Mouse (Mus musculus): ENCODE data around the gene Mettl23. TPM values are rescaled to one million over a fixed set of nuclear protein-coding genes. Genes with fewer than 3 reads are reported as not detected.
A peak's percentile ranks its signal among the peaks of the same experiment; 100 is the strongest.
"Not testable (repeated sequence)": the region's sequence is repeated elsewhere in the genome, so short reads cannot be mapped to it uniquely, and the experiment has no call there.

The Mettl23 gene
- polyA plus RNA-seq, 1 experiment from 2014 or later = 59.5 TPM

GRCm38 (mm10) chr11:116880839-116881238 lies 37.8 kb downstream of the Mettl23 start:
- Histone ChIP-seq H3K27ac (no peak overlapping the region), H3K9me3 (replicated peaks) (no peaks in the 10 kb centered on the region)
- WGBS = 77% methylated on average over 7 of the region's 7 CpGs

GRCm38 (mm10) chr11:116881440-116881839 lies 38.4 kb downstream of the Mettl23 start:
- H3K4me3 ChIP-seq = no peak overlapping the region
- H3K9me3 ChIP-seq (replicated peaks) = no peaks in the 10 kb centered on the region
- peaks cover 8% of the 10 kb centered on the region for H3K4me1 ChIP-seq
- no peak for DNase-seq (ENCODE audit: low spot score)
- 84% methylated on average over 5 of the region's 5 CpGs for WGBS
- no peak overlapping the region for H3K27ac ChIP-seq
- no peaks in the 10 kb centered on the region for H3K36me3 ChIP-seq
- peaks cover 20% of the 10 kb centered on the region for H3K27me3 ChIP-seq (ENCODE audit: low read depth, poor library complexity, severe bottlenecking)

More at GRCm38 (mm10) chr11:116880839-116881238, 37.8 kb downstream of the Mettl23 start:
- Histone ChIP-seq H3K27me3 (ENCODE audit: low read depth, poor library complexity, severe bottlenecking) (peaks cover 14% of the 10 kb centered on the region), H3K4me3 (no peak overlapping the region), H3K36me3 (0 out of 2 replicates have a peak, but pooled peaks cover 2% of the 10 kb centered on the region), H3K4me1 (peaks cover 5% of the 10 kb centered on the region)
- no peak for DNase-seq (ENCODE audit: low spot score)

GRCm38 (mm10) chr11:116882446-116882845 lies 39.4 kb downstream of the Mettl23 start:
- Histone ChIP-seq H3K27ac (no peak overlapping the region), H3K4me1 (peaks cover 8% of the 10 kb centered on the region), H3K4me3 (no peak overlapping the region), H3K9me3 (replicated peaks) (no peaks in the 10 kb centered on the region), H3K27me3 (ENCODE audit: low read depth, poor library complexity, severe bottlenecking) (peaks cover 30% of the 10 kb centered on the region), H3K36me3 (no peaks in the 10 kb centered on the region)
- DNase-seq (ENCODE audit: low spot score) = no peak
- WGBS = 78% methylated on average over 10 of the region's 10 CpGs

- Histone ChIP-seq H3K4me1 (peaks cover 8% of the 10 kb centered on the region), H3K9me3 (replicated peaks) (no peaks in the 10 kb centered on the region), H3K27me3 (ENCODE audit: low read depth, poor library complexity, severe bottlenecking) (peaks cover 35% of the 10 kb centered on the region), H3K4me3 (no peak overlapping the region), H3K27ac (no peak overlapping the region), H3K36me3 (no peaks in the 10 kb centered on the region)
- no peak for DNase-seq (ENCODE audit: low spot score)
- WGBS = 88% methylated on average over 6 of the region's 6 CpGs
These were observed 41.0 kb downstream of the Mettl23 start for GRCm38 (mm10) chr11:116884061-116884460.

GRCm38 (mm10) chr11:116885275-116886151 lies 42.4 kb downstream of the Mettl23 start:
- H3K36me3 ChIP-seq = no peaks in the 10 kb centered on the region
- H3K4me3 ChIP-seq = peak overlapping the region; percentile 42
- H3K27ac ChIP-seq = peak overlapping the region; percentile 56; the same call in 1 of the 2 replicates
- peaks cover 20% of the 10 kb centered on the region for H3K4me1 ChIP-seq
- H3K9me3 ChIP-seq (replicated peaks) = no peaks in the 10 kb centered on the region
- peaks cover 35% of the 10 kb centered on the region for H3K27me3 ChIP-seq (ENCODE audit: low read depth, poor library complexity, severe bottlenecking)
- peak; percentile 89 for DNase-seq (ENCODE audit: low spot score)
- WGBS = 2% methylated on average over 28 of the region's 28 CpGs

- no peak overlapping the region for H3K4me3 ChIP-seq
- H3K27ac ChIP-seq = no peak overlapping the region
- 50% methylated on average over 5 of the region's 5 CpGs for WGBS
- peaks cover 35% of the 10 kb centered on the region for H3K27me3 ChIP-seq (ENCODE audit: low read depth, poor library complexity, severe bottlenecking)
- peaks cover 22% of the 10 kb centered on the region for H3K4me1 ChIP-seq
- no peaks in the 10 kb centered on the region for H3K36me3 ChIP-seq
- H3K9me3 ChIP-seq (replicated peaks) = no peaks in the 10 kb centered on the region
- no peak for DNase-seq (ENCODE audit: low spot score)
These were observed 44.1 kb downstream of the Mettl23 start for GRCm38 (mm10) chr11:116887136-116887535.

GRCm38 (mm10) chr11:116893532-116894442 lies 50.7 kb downstream of the Mettl23 start:
- Histone ChIP-seq H3K4me3 (no peak overlapping the region), H3K36me3 (no peaks in the 10 kb centered on the region), H3K27me3 (ENCODE audit: low read depth, poor library complexity, severe bottlenecking) (peaks cover 4% of the 10 kb centered on the region; the same call in 1 of the 2 replicates), H3K27ac (no peak overlapping the region), H3K9me3 (replicated peaks) (no peaks in the 10 kb centered on the region), H3K4me1 (peaks cover 19% of the 10 kb centered on the region)
- DNase-seq (ENCODE audit: low spot score) = no peak
- 82% methylated on average over 19 of the region's 19 CpGs for WGBS

GRCm38 (mm10) chr11:116895402-116895801 lies 52.3 kb downstream of the Mettl23 start:
- H3K4me3 ChIP-seq = no peak overlapping the region
- no peaks in the 10 kb centered on the region for H3K9me3 ChIP-seq (replicated peaks)
- DNase-seq (ENCODE audit: low spot score) = no peak
- peaks cover 12% of the 10 kb centered on the region for H3K4me1 ChIP-seq
- H3K36me3 ChIP-seq = no peaks in the 10 kb centered on the region
- H3K27me3 ChIP-seq (ENCODE audit: low read depth, poor library complexity, severe bottlenecking) = peaks cover 10% of the 10 kb centered on the region; the same call in 1 of the 2 replicates
- no peak overlapping the region for H3K27ac ChIP-seq
- 83% methylated on average over 3 of the region's 3 CpGs for WGBS

GRCm38 (mm10) chr11:116899247-116899646 lies 56.2 kb downstream of the Mettl23 start:
- H3K4me3 ChIP-seq = no peak overlapping the region
- H3K4me1 ChIP-seq = peaks cover 8% of the 10 kb centered on the region; the same call in 1 of the 2 replicates
- H3K27ac ChIP-seq = no peak overlapping the region
- no peak for DNase-seq (ENCODE audit: low spot score)
- no peaks in the 10 kb centered on the region for H3K9me3 ChIP-seq (replicated peaks)
- H3K36me3 ChIP-seq = no peaks in the 10 kb centered on the region
- peaks cover 21% of the 10 kb centered on the region for H3K27me3 ChIP-seq (ENCODE audit: low read depth, poor library complexity, severe bottlenecking)
- WGBS = 94% methylated on average over 12 of the region's 12 CpGs

GRCm38 (mm10) chr11:116902588-116902987 lies 59.5 kb downstream of the Mettl23 start:
- Histone ChIP-seq H3K27me3 (ENCODE audit: low read depth, poor library complexity, severe bottlenecking) (peaks cover 42% of the 10 kb centered on the region), H3K4me1 (peaks cover 23% of the 10 kb centered on the region)
- not testable (repeated sequence) for H3K4me3 ChIP-seq; DNase-seq (ENCODE audit: low spot score); H3K36me3 ChIP-seq; H3K27ac ChIP-seq; H3K9me3 ChIP-seq (replicated peaks)
- 92% methylated on average over 10 of the region's 10 CpGs for WGBS

Data from limb, embryonic 10.5 days (tissue).